Mouse (Mus musculus) heart, embryonic 11.5 days (tissue): ENCODE measurements around the gene Tmprss5. TPM values are rescaled to one million over a fixed set of nuclear protein-coding genes. Genes with fewer than 3 reads are reported as not detected.

Experiments used
- ATAC-seq: fragments of 200-750 bp; cut with Nextera tagmentation; replicated peaks from 2 replicates; pipeline ENCODE4 v1.8.0; 2017; ENCODE audit warnings: moderate library complexity; ENCODE audit not compliant: insufficient number of reproducible peaks, low FRiP score, low TSS enrichment
- H3K27ac ChIP-seq: fragments of 300-500 bp; sonication (generic); 2 replicates; pipeline ENCODE4 v1.5.1; 2014; ENCODE audit warnings: mild to moderate bottlenecking, low read depth, low read length
- H3K27me3 ChIP-seq: fragments of 300-500 bp; sonication (generic); 2 replicates; pipeline ENCODE4 v1.6.1; 2014; ENCODE audit warnings: mild to moderate bottlenecking, low read length, mixed read lengths; ENCODE audit not compliant: control insufficient read depth, insufficient read depth
- H3K36me3 ChIP-seq: fragments of 300-500 bp; sonication (generic); 2 replicates; pipeline ENCODE4 v1.6.1; 2014; ENCODE audit warnings: mild to moderate bottlenecking, low read length, moderate library complexity, mixed read lengths; ENCODE audit not compliant: control insufficient read depth, insufficient read depth
- H3K4me1 ChIP-seq: fragments of 300-500 bp; sonication (generic); 2 replicates; pipeline ENCODE4 v1.6.1; 2014; ENCODE audit warnings: low read length; ENCODE audit not compliant: control insufficient read depth, insufficient read depth
- H3K4me2 ChIP-seq: fragments of 300-500 bp; sonication (generic); 2 replicates; pipeline ENCODE4 v1.6.1; 2014; ENCODE audit warnings: mild to moderate bottlenecking, moderate library complexity
- H3K4me3 ChIP-seq: fragments of 300-500 bp; sonication (generic); 2 replicates; pipeline ENCODE4 v1.5.1; 2014; ENCODE audit warnings: low read depth, low read length
- H3K9ac ChIP-seq: fragments of 300-500 bp; sonication (generic); 2 replicates; pipeline ENCODE4 v1.6.1; 2014; ENCODE audit warnings: mild to moderate bottlenecking, low read depth, low read length, moderate library complexity
- H3K9me3 ChIP-seq: fragments of 300-500 bp; sonication (generic); replicated peaks from 2 replicates; pipeline ENCODE4 v1.6.1; 2016; ENCODE audit warnings: low read length; ENCODE audit not compliant: control insufficient read depth
- WGBS: fragments of 180-500 bp; shearing (Covaris S2); extraction: QIAGEN DNeasy Blood & Tissue Kit; methylation state at CpG from one replicate; pipeline ENCODE4 v1.1.7; 2014; ENCODE audit not compliant: insufficient replicate concordance; 5-methylcytosine and 5-hydroxymethylcytosine counted together
- polyA plus RNA-seq: library from polyadenylated mRNA; unstranded; fragments of >200 nt; fragmentation: Nextera tagmentation; extraction: Ambion mirVana; gene quantifications from 2 replicates; pipeline ENCODE4 v1.2.1, GENCODE M21; 2014

Tmprss5 gene
- polyA plus RNA-seq, 1 experiment from 2014 or later: 0.07 TPM

DNA sequence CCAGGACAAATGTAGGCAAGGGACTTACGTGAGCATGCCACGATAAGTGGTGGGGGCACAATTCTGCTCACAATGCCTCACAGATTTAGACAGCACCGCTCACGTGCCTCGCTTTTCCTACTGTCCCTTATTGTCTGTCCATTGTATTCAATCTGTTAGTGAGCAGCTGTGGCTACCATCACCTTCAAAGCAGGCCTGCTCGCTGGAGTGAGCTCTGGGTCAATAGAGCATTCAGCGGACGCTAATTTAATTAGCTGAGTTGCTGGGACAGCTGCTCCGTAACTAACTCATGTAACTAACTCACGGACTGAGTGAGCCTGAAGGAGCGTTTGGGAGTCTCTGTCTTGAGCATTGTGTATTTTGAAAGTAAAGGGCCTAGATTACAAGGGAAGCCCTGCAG lies 6.3 kb downstream of the Tmprss5 start:
- Histone ChIP-seq H3K9me3 (no peaks in the 10 kb centered on the region), H3K4me1 (no peaks in the 10 kb centered on the region), H3K9ac (no peak overlapping the region), H3K4me3 (no peak overlapping the region), H3K27me3 (no peaks in the 10 kb centered on the region), H3K36me3 (no peaks in the 10 kb centered on the region), H3K27ac (no peak overlapping the region), H3K4me2 (no peak overlapping the region)
- WGBS: 67% methylated on average over 11 of the region's 11 CpGs
- ATAC-seq: no peak

DNA sequence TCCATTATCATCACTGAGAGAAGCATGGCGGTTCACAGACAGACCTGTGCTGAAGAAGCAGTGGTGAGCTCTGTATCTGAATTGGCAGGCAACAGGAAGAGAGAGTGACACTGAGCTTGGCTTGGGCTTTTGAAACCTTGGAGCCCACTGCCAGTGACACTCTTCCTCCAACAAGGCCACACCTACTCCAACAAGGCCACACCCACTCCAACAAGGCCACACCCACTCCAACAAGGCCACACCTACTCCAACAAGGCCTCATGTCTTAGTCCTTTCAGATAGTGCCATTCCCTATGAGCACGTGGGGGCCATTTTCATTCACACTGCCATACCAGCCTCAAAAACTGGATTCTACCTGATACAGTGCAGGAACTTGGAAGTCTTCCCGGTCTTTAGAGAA lies 17.8 kb downstream of the Tmprss5 start:
- Histone ChIP-seq H3K27me3 (no peaks in the 10 kb centered on the region), H3K9ac (no peak overlapping the region), H3K4me3 (no peak overlapping the region), H3K36me3 (no peaks in the 10 kb centered on the region), H3K4me2 (no peak overlapping the region), H3K27ac (no peak overlapping the region), H3K4me1 (no peaks in the 10 kb centered on the region), H3K9me3 (no peaks in the 10 kb centered on the region)
- 91% methylated on average over 3 of the region's 3 CpGs for WGBS
- no peak for ATAC-seq

- ATAC-seq: peak; percentile 26; the same call in 1 of the 2 replicates
- 46% methylated on average over 1 of the region's 1 CpGs for WGBS
- H3K4me2 ChIP-seq: no peak overlapping the region
These were observed 21.3 kb downstream of the Tmprss5 start for GRCm38 (mm10) chr9:49102328-49102727.

DNA sequence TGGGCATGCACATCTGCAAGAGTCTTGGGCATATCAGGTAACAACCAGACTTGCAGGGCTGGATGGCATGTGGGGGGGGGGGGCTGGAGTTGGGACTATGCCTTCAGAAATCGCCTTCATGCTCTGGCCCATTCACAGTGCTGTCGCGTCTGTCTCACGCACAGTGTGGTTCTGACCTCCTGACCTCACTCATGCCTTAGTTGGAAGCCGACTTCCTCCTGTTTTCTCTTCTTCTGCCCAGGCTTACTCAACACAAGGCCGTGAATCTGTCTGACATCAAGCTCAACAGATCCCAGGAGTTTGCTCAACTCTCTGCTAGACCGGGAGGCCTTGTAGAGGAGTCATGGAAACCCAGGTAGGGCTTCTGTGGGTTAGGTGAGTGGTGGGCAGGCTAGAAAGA lies 28.0 kb downstream of the Tmprss5 start:
- Histone ChIP-seq H3K27me3 (no peaks in the 10 kb centered on the region), H3K4me2 (no peak overlapping the region), H3K4me3 (no peak overlapping the region), H3K36me3 (no peaks in the 10 kb centered on the region), H3K4me1 (no peaks in the 10 kb centered on the region), H3K9me3 (no peaks in the 10 kb centered on the region), H3K27ac (no peak overlapping the region), H3K9ac (no peak overlapping the region)
- 59% methylated on average over 7 of the region's 7 CpGs for WGBS
- no peak for ATAC-seq

More at GRCm38 (mm10) chr9:49102328-49102727, 21.3 kb downstream of the Tmprss5 start:
- Histone ChIP-seq H3K4me3 (no peak overlapping the region), H3K27me3 (no peaks in the 10 kb centered on the region), H3K27ac (no peak overlapping the region), H3K9ac (no peak overlapping the region), H3K9me3 (no peaks in the 10 kb centered on the region), H3K36me3 (no peaks in the 10 kb centered on the region), H3K4me1 (no peaks in the 10 kb centered on the region)

DNA sequence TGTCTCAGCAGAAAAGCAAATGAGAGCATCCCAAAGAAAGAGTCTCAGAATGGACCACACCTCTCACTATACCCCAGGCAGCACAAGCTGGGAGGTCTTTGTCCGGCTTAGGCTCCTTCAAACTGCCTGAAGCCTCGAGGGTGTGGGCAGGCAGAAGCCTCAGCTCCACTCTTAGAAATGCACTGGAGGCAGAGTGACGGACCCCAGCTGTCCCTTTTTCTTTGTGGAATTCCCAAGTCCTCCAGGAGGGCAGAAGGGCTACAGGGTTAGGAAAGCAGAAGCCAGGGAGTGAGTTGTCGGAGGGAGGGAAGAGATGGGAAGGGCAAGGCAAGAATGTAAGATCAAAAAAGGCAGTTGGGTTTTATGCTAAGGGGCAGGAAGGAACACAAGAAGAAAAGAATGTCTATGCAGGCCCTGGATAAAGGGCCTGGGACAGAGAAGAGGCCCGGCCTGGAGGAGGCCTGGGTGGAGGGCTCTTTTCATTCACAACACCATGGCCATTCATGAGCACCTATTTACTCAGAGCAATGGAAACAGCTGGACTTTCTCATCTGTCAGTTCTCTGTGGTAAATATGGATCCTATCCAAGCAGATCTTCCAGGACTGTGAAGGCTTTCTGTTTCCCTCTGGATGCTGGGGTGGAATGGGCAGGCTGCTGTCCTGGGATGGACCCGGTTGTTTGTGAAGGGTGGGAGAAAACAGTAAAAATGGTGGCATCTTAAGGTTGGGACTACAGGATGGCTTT lies 29.6 kb downstream of the Tmprss5 start:
- ATAC-seq: no peak
- Histone ChIP-seq H3K9ac (no peak overlapping the region), H3K4me3 (no peak overlapping the region), H3K36me3 (no peaks in the 10 kb centered on the region), H3K27ac (no peak overlapping the region), H3K4me1 (no peaks in the 10 kb centered on the region), H3K9me3 (no peaks in the 10 kb centered on the region), H3K4me2 (no peak overlapping the region), H3K27me3 (no peaks in the 10 kb centered on the region)
- WGBS: 43% methylated on average over 6 of the region's 6 CpGs

- H3K4me2 ChIP-seq: no peak overlapping the region
- no peak overlapping the region for H3K27ac ChIP-seq
- no peak for ATAC-seq
- no peaks in the 10 kb centered on the region for H3K27me3 ChIP-seq
- no peaks in the 10 kb centered on the region for H3K4me1 ChIP-seq
- H3K4me3 ChIP-seq: no peak overlapping the region
- no peaks in the 10 kb centered on the region for H3K36me3 ChIP-seq
- no peaks in the 10 kb centered on the region for H3K9me3 ChIP-seq
- H3K9ac ChIP-seq: no peak overlapping the region
- 62% methylated on average over 5 of the region's 5 CpGs for WGBS
These were observed 30.2 kb downstream of the Tmprss5 start for GRCm38 (mm10) chr9:49111296-49111695.

- Histone ChIP-seq H3K4me2 (no peak overlapping the region), H3K4me3 (no peak overlapping the region), H3K4me1 (no peaks in the 10 kb centered on the region), H3K27ac (no peak overlapping the region), H3K9me3 (no peaks in the 10 kb centered on the region), H3K27me3 (no peaks in the 10 kb centered on the region), H3K9ac (no peak overlapping the region), H3K36me3 (no peaks in the 10 kb centered on the region)
- ATAC-seq: no peak
- WGBS: 39% methylated on average over 3 of the region's 3 CpGs
These were observed 37.3 kb downstream of the Tmprss5 start for GRCm38 (mm10) chr9:49118271-49118825.

GRCm38 (mm10) chr9:49119759-49120158 lies 38.7 kb downstream of the Tmprss5 start:
- no peak overlapping the region for H3K4me3 ChIP-seq
- ATAC-seq: no peak
- no peaks in the 10 kb centered on the region for H3K4me1 ChIP-seq
- 73% methylated on average over 4 of the region's 4 CpGs for WGBS
- no peak overlapping the region for H3K9ac ChIP-seq
- H3K36me3 ChIP-seq: no peaks in the 10 kb centered on the region
- no peaks in the 10 kb centered on the region for H3K27me3 ChIP-seq
- no peak overlapping the region for H3K27ac ChIP-seq
- H3K4me2 ChIP-seq: no peak overlapping the region
- no peaks in the 10 kb centered on the region for H3K9me3 ChIP-seq

- ATAC-seq: no peak
- 74% methylated on average over 7 of the region's 7 CpGs for WGBS
- Histone ChIP-seq H3K36me3 (no peaks in the 10 kb centered on the region), H3K9me3 (no peaks in the 10 kb centered on the region), H3K9ac (no peak overlapping the region), H3K4me1 (no peaks in the 10 kb centered on the region), H3K4me3 (no peak overlapping the region), H3K4me2 (no peak overlapping the region), H3K27ac (no peak overlapping the region), H3K27me3 (no peaks in the 10 kb centered on the region)
These were observed 44.6 kb downstream of the Tmprss5 start for GRCm38 (mm10) chr9:49125706-49126105.
